Mouse (Mus musculus) heart, embryonic 16.5 days (tissue): ENCODE results near the gene Edc3. TPM values are rescaled to one million over a fixed set of nuclear protein-coding genes. Genes with fewer than 3 reads are reported as not detected.
A peak's percentile ranks its signal among the peaks of the same experiment; 100 is the strongest.

Experiments
- ATAC-seq: fragments of 200-750 bp; cut with Nextera tagmentation; replicated peaks from 2 replicates; pipeline ENCODE4 v1.8.0; 2017; ENCODE audit warnings: moderate number of reproducible peaks; ENCODE audit not compliant: insufficient read depth, low FRiP score; ENCODE audit errors: extremely low read depth
- H3K27ac ChIP-seq: fragments of 300-500 bp; sonication (generic); 2 replicates; pipeline ENCODE4 v1.5.1; 2014; ENCODE audit warnings: mild to moderate bottlenecking, low read length, control low read depth, moderate library complexity
- H3K27me3 ChIP-seq: fragments of 300-500 bp; sonication (generic); 2 replicates; pipeline ENCODE4 v1.6.1; 2014; ENCODE audit warnings: low read length, mixed read lengths; ENCODE audit not compliant: control insufficient read depth, insufficient read depth
- H3K36me3 ChIP-seq: fragments of 300-500 bp; sonication (generic); 2 replicates; pipeline ENCODE4 v1.6.1; 2014; ENCODE audit not compliant: control insufficient read depth, insufficient read depth
- H3K4me1 ChIP-seq: fragments of 300-500 bp; sonication (generic); 2 replicates; pipeline ENCODE4 v1.6.1; 2014; ENCODE audit warnings: low read length, mixed read lengths; ENCODE audit not compliant: control insufficient read depth, insufficient read depth
- H3K4me2 ChIP-seq: fragments of 300-500 bp; sonication (generic); 2 replicates; pipeline ENCODE4 v1.6.1; 2014; ENCODE audit warnings: low read depth, mild to moderate bottlenecking, control low read depth, low read length
- H3K4me3 ChIP-seq: fragments of 300-500 bp; sonication (generic); 2 replicates; pipeline ENCODE4 v1.5.1; 2014; ENCODE audit warnings: mild to moderate bottlenecking, control low read depth, low read length
- H3K9ac ChIP-seq: fragments of 300-500 bp; sonication (generic); 2 replicates; pipeline ENCODE4 v1.6.1; 2014; ENCODE audit warnings: low read length, control low read depth
- H3K9me3 ChIP-seq: fragments of 300-500 bp; sonication (generic); replicated peaks from 2 replicates; pipeline ENCODE4 v1.6.1; 2016; ENCODE audit warnings: low read length; ENCODE audit not compliant: control insufficient read depth
- WGBS: fragments of 180-500 bp; shearing (Covaris S2); extraction: QIAGEN DNeasy Blood & Tissue Kit; methylation state at CpG from one replicate; pipeline ENCODE4 v1.1.7; 2014; 5-methylcytosine and 5-hydroxymethylcytosine counted together
- polyA plus RNA-seq: library from polyadenylated mRNA; unstranded; fragments of >200 nt; fragmentation: Nextera tagmentation; extraction: Ambion mirVana; gene quantifications from 2 replicates; pipeline ENCODE4 v1.2.1, GENCODE M21; 2015

Gene Edc3
- polyA plus RNA-seq, 1 experiment from 2014 or later, result 18.2 TPM

DNA sequence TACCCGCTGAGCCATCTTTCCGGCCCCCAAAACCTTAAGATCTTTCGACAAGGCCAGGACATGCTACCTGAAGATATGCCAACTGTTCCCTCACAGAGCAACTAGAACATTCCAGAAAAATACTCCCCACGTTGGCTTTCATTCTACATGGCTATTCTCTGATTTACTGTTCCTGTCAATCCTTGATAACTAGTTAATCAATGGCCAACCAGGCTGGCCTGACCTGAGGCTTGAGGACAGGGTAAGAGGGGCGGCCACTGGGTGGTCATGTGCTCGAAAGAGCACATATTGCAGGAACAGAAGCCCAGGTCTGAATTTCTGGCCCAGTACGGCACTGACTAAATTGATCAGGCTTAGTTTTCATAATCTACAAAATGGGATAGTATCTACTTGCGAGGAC lies 89.1 kb downstream of the Edc3 start:
- WGBS, result 93% methylated on average over 8 of the region's 8 CpGs
- Histone ChIP-seq H3K4me1 (peaks cover 20% of the 10 kb centered on the region), H3K4me3 (no peak overlapping the region), H3K9ac (no peak overlapping the region), H3K27ac (no peak overlapping the region), H3K36me3 (peaks cover 7% of the 10 kb centered on the region), H3K27me3 (no peaks in the 10 kb centered on the region), H3K9me3 (no peaks in the 10 kb centered on the region), H3K4me2 (no peak overlapping the region)
- no peak for ATAC-seq

DNA sequence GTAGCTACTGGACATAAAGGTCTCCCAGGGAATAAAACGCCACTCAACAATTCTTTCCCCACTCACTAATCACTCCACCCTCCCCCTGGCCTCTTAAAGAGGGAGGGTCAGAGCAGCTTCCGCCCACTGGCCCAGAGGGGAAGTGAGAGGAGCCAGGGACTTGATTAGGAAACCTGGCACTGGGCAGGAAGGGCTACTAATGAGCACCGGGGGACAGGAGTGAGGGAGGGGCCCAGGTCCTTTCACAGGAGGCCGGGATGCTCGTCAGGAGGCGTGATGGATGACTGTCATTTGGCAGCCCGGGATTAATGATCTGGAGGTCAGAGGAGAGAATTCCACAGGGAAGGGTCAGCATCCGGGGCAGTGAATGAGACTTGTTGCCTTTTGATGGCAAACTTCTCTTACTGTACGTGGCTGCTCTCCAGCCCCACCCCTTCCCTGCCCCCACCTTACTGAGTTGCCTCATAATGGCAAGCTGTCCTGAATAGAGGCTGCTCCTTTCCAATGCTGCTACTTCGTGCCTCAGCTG lies 90.4 kb downstream of the Edc3 start:
- Histone ChIP-seq H3K4me3 (no peak overlapping the region), H3K27me3 (no peaks in the 10 kb centered on the region), H3K36me3 (peaks cover 7% of the 10 kb centered on the region), H3K9ac (no peak overlapping the region), H3K27ac (no peak overlapping the region), H3K4me2 (no peak overlapping the region), H3K9me3 (no peaks in the 10 kb centered on the region), H3K4me1 (peaks cover 30% of the 10 kb centered on the region)
- ATAC-seq, result peak; percentile 71
- 16% methylated on average over 10 of the region's 10 CpGs for WGBS

DNA sequence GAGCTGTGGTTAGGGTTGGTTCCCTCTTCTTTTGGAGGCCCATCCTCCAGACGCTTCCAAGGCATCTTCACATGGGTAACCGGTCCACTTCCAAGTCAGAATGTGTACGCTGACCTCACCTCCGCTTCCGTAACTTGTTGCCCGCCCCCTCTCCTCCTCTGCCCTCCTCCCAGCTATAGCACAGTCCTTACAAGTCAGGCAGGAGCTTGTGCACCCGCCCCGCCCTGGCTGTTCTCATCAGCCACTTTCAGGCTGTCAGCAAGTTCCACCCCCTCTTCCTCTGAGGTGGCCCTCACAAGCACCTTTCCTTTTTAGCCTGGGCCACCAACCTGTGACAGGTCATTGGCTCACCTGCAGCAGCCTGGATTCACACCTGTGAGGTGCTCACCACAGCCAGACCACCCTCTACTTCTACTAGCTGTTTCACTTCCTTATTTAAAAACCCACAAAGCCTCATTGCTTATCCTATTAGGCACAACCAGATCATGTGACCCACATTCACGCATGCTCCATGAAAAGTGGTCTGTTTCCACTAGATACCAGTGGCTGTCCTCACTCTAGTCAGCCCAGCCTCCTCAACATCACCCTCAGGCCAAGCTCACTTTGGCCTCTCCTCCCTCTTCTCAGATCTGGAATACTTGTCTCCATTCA lies 92.1 kb downstream of the Edc3 start:
- Histone ChIP-seq H3K27me3 (no peaks in the 10 kb centered on the region), H3K4me3 (no peak overlapping the region), H3K9ac (no peak overlapping the region), H3K9me3 (no peaks in the 10 kb centered on the region), H3K4me1 (peaks cover 37% of the 10 kb centered on the region), H3K4me2 (peak overlapping the region; percentile 36; the same call in 1 of the 2 replicates), H3K27ac (no peak overlapping the region), H3K36me3 (peaks cover 2% of the 10 kb centered on the region)
- WGBS, result 44% methylated on average over 9 of the region's 9 CpGs
- no peak; the same call in 1 of the 2 replicates for ATAC-seq

Other genes starting within 250 kb of the Edc3 start
- 7.9 TPM in 2 replicates for gene Scamp5, start 240.5 kb upstream of the Edc3 start, polyA plus RNA-seq
- gene Rpp25, start 204.5 kb upstream of the Edc3 start, polyA plus RNA-seq, result 11.5 and 15.9 TPM in 2 replicates
- gene Cox5a, start 187.3 kb upstream of the Edc3 start, polyA plus RNA-seq, result 1,790 and 1,803 TPM in 2 replicates
- 12.7 and 13.4 TPM in 2 replicates for gene Fam219b, start 171.0 kb upstream of the Edc3 start, polyA plus RNA-seq
- gene Mpi, start 155.8 kb upstream of the Edc3 start, polyA plus RNA-seq, result 89.8 and 95.6 TPM in 2 replicates
- 52.3 and 53.4 TPM in 2 replicates for gene Scamp2, start 147.6 kb upstream of the Edc3 start, polyA plus RNA-seq
- 17.9 and 20.1 TPM in 2 replicates for gene Ulk3, start 119.1 kb upstream of the Edc3 start, polyA plus RNA-seq
- gene Cplx3, start 102.3 kb upstream of the Edc3 start, polyA plus RNA-seq, result not detected in 2 replicates
- gene Lman1l, start 87.8 kb upstream of the Edc3 start, polyA plus RNA-seq, result 0.11 TPM in 1 of 2 replicates, not detected in the other
- gene Csk, start 54.9 kb upstream of the Edc3 start, polyA plus RNA-seq, result 20.4 and 29.9 TPM in 2 replicates
- gene Cyp1a2, start 24.8 kb upstream of the Edc3 start, polyA plus RNA-seq, result 0.07 TPM in 1 of 2 replicates, not detected in the other
- not detected in 2 replicates for gene Cyp1a1, start 20.6 kb upstream of the Edc3 start, polyA plus RNA-seq
- 57.9 and 67.5 TPM in 2 replicates for gene Clk3, start 57.3 kb downstream of the Edc3 start, polyA plus RNA-seq
- 7.5 and 8.8 TPM in 2 replicates for gene Arid3b, start 128.3 kb downstream of the Edc3 start, polyA plus RNA-seq
- gene Ubl7, start 202.4 kb downstream of the Edc3 start, polyA plus RNA-seq, result 110 and 113 TPM in 2 replicates
- 0.60 and 1.4 TPM in 2 replicates for gene Sema7a, start 231.6 kb downstream of the Edc3 start, polyA plus RNA-seq